Mouse (Mus musculus) midbrain, postnatal 0 days (tissue): Measurements from ENCODE around the gene Adam19. TPM values are rescaled to one million over a fixed set of nuclear protein-coding genes. Genes with fewer than 3 reads are reported as not detected.
A peak's percentile ranks its signal among the peaks of the same experiment; 100 is the strongest.

ENCODE experiments used
- ATAC-seq: fragments of 200-750 bp; cut with Nextera tagmentation; 2 replicates; pipeline ENCODE4 v1.8.0; 2017; ENCODE audit warnings: moderate number of reproducible peaks, mild to moderate bottlenecking, moderate TSS enrichment, moderate library complexity; ENCODE audit not compliant: low FRiP score
- DNase-seq: peaks from one replicate; pipeline ENCODE4 v3.0.0-alpha.2; 2015; ENCODE audit warnings: low spot score
- H3K27ac ChIP-seq: fragments of 300-500 bp; sonication (generic); 2 replicates; pipeline ENCODE4 v1.5.1; 2014; ENCODE audit warnings: low read depth, mild to moderate bottlenecking, low read length, mixed read lengths
- H3K27me3 ChIP-seq: fragments of 300-500 bp; sonication (generic); 2 replicates; pipeline ENCODE4 v1.6.1; 2014; ENCODE audit warnings: low read length, control low read depth, mixed read lengths; ENCODE audit not compliant: insufficient read depth
- H3K36me3 ChIP-seq: fragments of 300-500 bp; sonication (generic); 2 replicates; pipeline ENCODE4 v1.6.1; 2014; ENCODE audit warnings: low read length, control low read depth, mixed read lengths; ENCODE audit not compliant: insufficient read depth
- H3K4me1 ChIP-seq: fragments of 300-500 bp; sonication (generic); 2 replicates; pipeline ENCODE4 v1.6.1; 2014; ENCODE audit warnings: mild to moderate bottlenecking, control low read depth, antibody characterized with exemption, low read length, mixed read lengths; ENCODE audit not compliant: insufficient read depth
- H3K4me2 ChIP-seq: fragments of 300-500 bp; sonication (generic); 2 replicates; pipeline ENCODE4 v1.6.1; 2014; ENCODE audit warnings: low read depth, mild to moderate bottlenecking, low read length, mixed read lengths; ENCODE audit not compliant: poor library complexity, severe bottlenecking
- H3K4me3 ChIP-seq: fragments of 300-500 bp; sonication (generic); 2 replicates; pipeline ENCODE4 v1.5.1; 2014; ENCODE audit warnings: low read depth, mild to moderate bottlenecking, low read length, moderate library complexity
- H3K9ac ChIP-seq: fragments of 300-500 bp; sonication (generic); replicated peaks from 2 replicates; pipeline ENCODE4 v1.6.1; 2014; ENCODE audit warnings: mild to moderate bottlenecking, low read length, moderate library complexity, mixed read lengths; ENCODE audit not compliant: poor library complexity, severe bottlenecking
- H3K9me3 ChIP-seq: fragments of 300-500 bp; sonication (generic); 2 replicates; pipeline ENCODE4 v1.6.1; 2016; ENCODE audit warnings: low read length, control low read depth
- CTCF ChIP-seq: IDR thresholded peaks from 2 replicates; pipeline ENCODE4 v1.5.1; 2016; ENCODE audit warnings: antibody characterized with exemption, mild to moderate bottlenecking
- WGBS: fragments of 180-500 bp; shearing (Covaris S2); extraction: QIAGEN DNeasy Blood & Tissue Kit; methylation state at CpG from one replicate; pipeline ENCODE4 v1.1.7; 2014; 5-methylcytosine and 5-hydroxymethylcytosine counted together
- polyA plus RNA-seq: library from polyadenylated mRNA; unstranded; fragments of >200 nt; fragmentation: Nextera tagmentation; extraction: Ambion mirVana; gene quantifications from 2 replicates; pipeline ENCODE4 v1.2.1, GENCODE M21; 2015
- total RNA-seq: library from RNA; depleted of rRNA; stranded (reverse); fragments of >200 nt; gene quantifications from 2 replicates; pipeline ENCODE4 v1.2.3, GENCODE M21; 2014

Adam19 gene
- total and polyA plus RNA-seq, 2 experiments from 2014 or later: 6.1 to 16.9 TPM

DNA sequence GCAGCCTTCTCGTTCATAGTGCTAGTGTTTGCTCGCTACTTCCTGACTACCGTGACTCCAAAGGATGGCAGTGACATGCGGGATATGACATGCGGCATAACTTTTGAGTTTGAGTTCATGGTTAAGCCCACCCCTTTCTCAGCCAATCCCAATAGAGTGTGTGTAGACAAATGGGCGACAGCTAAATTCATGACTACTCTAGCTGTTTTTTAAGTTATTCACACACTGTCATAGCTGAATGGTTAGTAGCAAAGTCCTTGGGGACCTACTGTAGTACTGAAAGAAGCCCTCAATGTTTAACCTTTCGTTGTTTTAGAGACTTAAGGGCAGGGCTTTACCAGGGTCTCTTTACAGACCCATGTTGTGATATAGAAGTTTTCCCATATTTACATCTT, 70.0 kb downstream of the Adam19 start:
- no peak overlapping the region for H3K27ac ChIP-seq
- ATAC-seq: no peak
- no peak for TF ChIP-seq CTCF

GRCm38 (mm10) chr11:46126317-46126716, 70.5 kb downstream of the Adam19 start:
- Histone ChIP-seq H3K4me2 (no peak overlapping the region), H3K9me3 (no peaks in the 10 kb centered on the region), H3K4me1 (no peaks in the 10 kb centered on the region), H3K36me3 (peaks cover 18% of the 10 kb centered on the region), H3K27me3 (no peaks in the 10 kb centered on the region), H3K4me3 (no peak overlapping the region), H3K9ac (no peak overlapping the region), H3K27ac (no peak overlapping the region)
- TF ChIP-seq CTCF: no peak
- DNase-seq: no peak
- no peak for ATAC-seq
- WGBS: 93% methylated on average over 7 of the region's 7 CpGs

More for the DNA sequence above, 70.0 kb downstream of the Adam19 start:
- Histone ChIP-seq H3K4me1 (no peaks in the 10 kb centered on the region), H3K4me2 (no peak overlapping the region), H3K4me3 (no peak overlapping the region), H3K9ac (no peak overlapping the region), H3K27me3 (no peaks in the 10 kb centered on the region), H3K36me3 (peaks cover 22% of the 10 kb centered on the region), H3K9me3 (no peaks in the 10 kb centered on the region)
- WGBS: 96% methylated on average over 7 of the region's 7 CpGs
- DNase-seq: no peak

DNA sequence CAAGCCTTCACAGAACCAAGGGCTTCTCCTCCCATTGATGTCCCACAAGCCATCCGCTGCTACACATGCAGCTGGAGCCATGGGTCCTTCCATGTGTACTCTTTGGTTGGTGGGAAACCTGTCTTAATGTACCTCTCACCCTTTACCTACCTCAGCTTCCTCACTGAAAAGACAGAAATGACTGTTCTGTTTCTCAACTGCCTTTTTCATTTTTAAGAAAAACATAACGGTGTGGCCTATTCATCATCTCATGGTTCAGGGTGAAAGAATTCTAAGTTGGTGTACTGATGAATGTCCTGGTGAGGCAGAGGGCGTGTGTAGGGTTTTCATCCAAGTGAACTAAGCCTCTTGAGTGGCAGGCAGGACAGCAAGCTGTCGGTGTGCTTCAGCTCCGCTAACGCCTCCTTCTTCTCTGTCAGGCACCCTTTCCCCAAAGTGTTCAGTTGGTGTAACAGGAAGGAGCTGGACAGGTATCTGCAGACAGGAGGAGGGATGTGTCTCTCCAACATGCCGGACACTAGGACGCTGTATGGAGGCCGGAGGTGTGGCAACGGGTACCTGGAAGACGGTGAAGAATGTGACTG, 71.1 kb downstream of the Adam19 start:
- no peaks in the 10 kb centered on the region for H3K9me3 ChIP-seq
- no peak overlapping the region for H3K4me3 ChIP-seq
- DNase-seq: no peak
- no peak overlapping the region for H3K27ac ChIP-seq
- TF ChIP-seq CTCF: no peak
- no peak overlapping the region for H3K9ac ChIP-seq
- 89% methylated on average over 11 of the region's 11 CpGs for WGBS
- H3K4me2 ChIP-seq: no peak overlapping the region
- H3K4me1 ChIP-seq: no peaks in the 10 kb centered on the region
- ATAC-seq: no peak
- H3K27me3 ChIP-seq: no peaks in the 10 kb centered on the region
- peaks cover 20% of the 10 kb centered on the region for H3K36me3 ChIP-seq

- Histone ChIP-seq H3K27me3 (no peaks in the 10 kb centered on the region), H3K27ac (no peak overlapping the region), H3K36me3 (peaks cover 16% of the 10 kb centered on the region), H3K4me2 (no peak overlapping the region), H3K9ac (no peak overlapping the region), H3K4me3 (no peak overlapping the region), H3K4me1 (no peaks in the 10 kb centered on the region), H3K9me3 (no peaks in the 10 kb centered on the region)
- WGBS: 88% methylated on average over 15 of the region's 15 CpGs
- ATAC-seq: no peak
- DNase-seq: no peak
- TF ChIP-seq CTCF: no peak
Observed at GRCm38 (mm10) chr11:46127621-46128547, 72.1 kb downstream of the Adam19 start.

- 72% methylated on average over 9 of the region's 9 CpGs for WGBS
- H3K36me3 ChIP-seq: peaks cover 16% of the 10 kb centered on the region
- H3K4me3 ChIP-seq: no peak overlapping the region
- no peak overlapping the region for H3K27ac ChIP-seq
- H3K27me3 ChIP-seq: no peaks in the 10 kb centered on the region
- no peak for ATAC-seq
- DNase-seq: no peak
- H3K9me3 ChIP-seq: no peaks in the 10 kb centered on the region
- H3K4me1 ChIP-seq: no peaks in the 10 kb centered on the region
- no peak overlapping the region for H3K4me2 ChIP-seq
- no peak overlapping the region for H3K9ac ChIP-seq
- peak; percentile 59 for TF ChIP-seq CTCF
Observed at GRCm38 (mm10) chr11:46128548-46128945, 72.8 kb downstream of the Adam19 start.
